Mouse (Mus musculus): ENCODE results near the gene Mospd3.

GRCm38 (mm10) chr5:137645091-137645651 lies 44.3 kb upstream of the Mospd3 start:
- TF ChIP-seq CEBPB (IDR thresholded peaks at IDR 0.05; ENCODE audit: insufficient read depth, poor library complexity, severe bottlenecking), result no peak
- no peak for TF ChIP-seq POLR2A (IDR thresholded peaks at IDR 0.05; ENCODE audit: insufficient read length, low read depth)
- TF ChIP-seq POLR2AphosphoS2 (IDR thresholded peaks at IDR 0.05; ENCODE audit: insufficient read length, low read depth), result no peak
- no peak for TF ChIP-seq MYOD1 (IDR thresholded peaks at IDR 0.05; ENCODE audit: control insufficient read depth in 1 of 3, insufficient read length in 2 of 3, low read depth in 2 of 3)
- TF ChIP-seq USF1 (IDR thresholded peaks at IDR 0.05; ENCODE audit: low read depth), result no peak
- no peak for TF ChIP-seq TCF12 (IDR thresholded peaks at IDR 0.05; ENCODE audit: insufficient read depth, poor library complexity, severe bottlenecking)
- no peak for TF ChIP-seq MYOG (IDR thresholded peaks at IDR 0.05; ENCODE audit: control insufficient read depth in 1 of 3, insufficient read depth in 1 of 3, insufficient read length in 2 of 3, low read depth in 2 of 3)
- no peak for TF ChIP-seq E2F4 (IDR thresholded peaks at IDR 0.05; ENCODE audit: insufficient read depth)
- TF ChIP-seq MAX (IDR thresholded peaks at IDR 0.05; ENCODE audit: low read depth), result no peak
